Mouse (Mus musculus) hindbrain, embryonic 11.5 days (tissue): Measurements from ENCODE around the gene Sdr39u1. TPM values are rescaled to one million over a fixed set of nuclear protein-coding genes. Genes with fewer than 3 reads are reported as not detected.

Experiments used
- ATAC-seq: fragments of 200-750 bp; cut with Nextera tagmentation; 2 replicates; pipeline ENCODE4 v1.8.0; 2017; ENCODE audit warnings: mild to moderate bottlenecking, moderate TSS enrichment, moderate library complexity; ENCODE audit not compliant: low FRiP score
- DNase-seq: peaks from one replicate; pipeline ENCODE4 v3.0.0-alpha.2; 2015; ENCODE audit warnings: low spot score
- H3K27ac ChIP-seq: fragments of 300-500 bp; sonication (generic); 2 replicates; pipeline ENCODE4 v1.5.1; 2014; ENCODE audit warnings: mild to moderate bottlenecking, low read depth, low read length
- H3K27me3 ChIP-seq: fragments of 300-500 bp; sonication (generic); 2 replicates; pipeline ENCODE4 v1.6.1; 2014; ENCODE audit warnings: mild to moderate bottlenecking, low read length, moderate library complexity, mixed read lengths; ENCODE audit not compliant: control insufficient read depth, insufficient read depth
- H3K36me3 ChIP-seq: fragments of 300-500 bp; sonication (generic); 2 replicates; pipeline ENCODE4 v1.6.1; 2014; ENCODE audit warnings: mild to moderate bottlenecking, low read length, moderate library complexity, mixed read lengths; ENCODE audit not compliant: control insufficient read depth, insufficient read depth
- H3K4me1 ChIP-seq: fragments of 300-500 bp; sonication (generic); replicated peaks from 2 replicates; pipeline ENCODE4 v1.6.1; 2014; ENCODE audit warnings: low read length, mixed read lengths; ENCODE audit not compliant: control insufficient read depth, insufficient read depth
- H3K4me2 ChIP-seq: fragments of 300-500 bp; sonication (generic); replicated peaks from 2 replicates; pipeline ENCODE4 v1.6.1; 2014; ENCODE audit warnings: mild to moderate bottlenecking, low read depth, low read length
- H3K4me3 ChIP-seq: fragments of 300-500 bp; sonication (generic); 2 replicates; pipeline ENCODE4 v1.5.1; 2014; ENCODE audit warnings: low read depth, low read length
- H3K9ac ChIP-seq: fragments of 300-500 bp; sonication (generic); 2 replicates; pipeline ENCODE4 v1.6.1; 2014; ENCODE audit warnings: low read depth, low read length
- H3K9me3 ChIP-seq: fragments of 300-500 bp; sonication (generic); 2 replicates; pipeline ENCODE4 v1.6.1; 2016; ENCODE audit warnings: low read length; ENCODE audit not compliant: control insufficient read depth
- WGBS: fragments of 180-500 bp; shearing (Covaris S2); extraction: QIAGEN DNeasy Blood & Tissue Kit; methylation state at CpG from one replicate; pipeline ENCODE4 v1.1.7; 2014; 5-methylcytosine and 5-hydroxymethylcytosine counted together
- polyA plus RNA-seq: library from polyadenylated mRNA; unstranded; fragments of >200 nt; fragmentation: Nextera tagmentation; extraction: Ambion mirVana; gene quantifications from 2 replicates; pipeline ENCODE4 v1.2.1, GENCODE M21; 2014

Sdr39u1 gene
- polyA plus RNA-seq, 1 experiment from 2014 or later, result 39.7 TPM

DNA sequence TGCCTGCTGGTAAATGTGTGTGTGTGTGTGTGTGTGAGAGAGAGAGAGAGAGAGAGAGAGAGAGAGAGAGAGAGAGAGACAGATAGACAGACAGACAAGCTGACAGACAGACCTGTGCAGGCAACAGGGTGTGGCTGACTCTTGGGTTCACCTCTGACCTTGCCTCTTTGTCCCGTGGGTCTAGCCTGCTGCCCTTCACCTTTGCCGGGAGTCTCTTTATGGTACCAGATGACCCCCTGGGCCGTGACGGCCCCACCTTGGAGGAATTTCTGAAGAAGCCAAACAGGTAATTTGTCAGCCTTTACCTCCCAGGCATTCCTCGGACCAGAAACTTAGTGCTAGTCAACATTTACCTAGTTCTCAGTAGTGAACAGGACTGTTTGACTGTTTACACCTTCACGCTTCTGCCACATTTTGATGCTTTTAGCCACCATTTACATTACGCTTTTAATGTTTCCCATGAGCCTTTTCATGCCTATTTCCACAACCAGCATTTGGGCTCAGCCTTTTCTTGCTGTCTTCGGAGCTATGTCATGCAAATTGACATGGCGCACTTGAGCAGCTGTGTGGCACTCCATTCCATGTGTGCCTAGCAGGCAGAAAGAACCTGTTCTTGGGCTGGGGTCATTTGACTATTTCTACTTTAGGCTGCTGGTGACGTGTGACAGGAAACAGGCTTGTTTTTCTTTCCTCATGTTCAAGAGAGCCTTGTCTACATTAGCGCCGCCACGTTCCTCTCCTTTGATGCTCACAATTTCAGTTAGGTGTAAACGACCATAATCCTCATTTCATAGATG is 31.7 kb downstream of the Sdr39u1 start:
- Histone ChIP-seq H3K36me3 (peaks cover 18% of the 10 kb centered on the region), H3K27ac (no peak overlapping the region), H3K9ac (no peak overlapping the region), H3K4me2 (no peak overlapping the region), H3K4me1 (no peaks in the 10 kb centered on the region; the same call in 1 of the 2 replicates), H3K9me3 (no peaks in the 10 kb centered on the region), H3K4me3 (no peak overlapping the region), H3K27me3 (no peaks in the 10 kb centered on the region)
- ATAC-seq (no peak), DNase-seq (no peak)
- WGBS, result 85% methylated on average over 14 of the region's 14 CpGs

DNA sequence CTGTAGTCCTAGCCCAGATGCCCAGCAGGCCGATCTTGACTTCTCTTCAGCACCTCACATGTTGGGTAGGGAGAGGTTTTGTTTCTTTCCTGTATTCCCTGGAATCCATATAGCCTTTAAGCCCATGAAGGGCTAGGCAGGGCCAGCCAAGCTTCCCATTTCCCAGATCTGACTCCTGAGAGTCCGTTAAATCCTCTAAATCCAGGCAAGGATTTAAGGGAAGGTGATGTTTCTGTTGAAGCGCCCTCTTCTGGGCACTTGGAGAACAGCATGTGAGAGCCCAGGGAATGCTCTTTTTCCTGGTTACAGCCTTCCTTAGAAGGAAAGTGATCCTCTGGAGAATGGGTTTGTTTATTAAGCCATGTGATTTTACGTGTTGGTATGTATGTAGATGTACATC is 33.1 kb downstream of the Sdr39u1 start:
- Histone ChIP-seq H3K9me3 (no peaks in the 10 kb centered on the region), H3K4me3 (no peak overlapping the region), H3K4me1 (no peaks in the 10 kb centered on the region), H3K27me3 (no peaks in the 10 kb centered on the region), H3K36me3 (peaks cover 16% of the 10 kb centered on the region), H3K4me2 (no peak overlapping the region), H3K27ac (no peak overlapping the region), H3K9ac (no peak overlapping the region)
- DNase-seq (peak; percentile 85), ATAC-seq (no peak)
- WGBS, result 36% methylated on average over 4 of the region's 4 CpGs

DNA sequence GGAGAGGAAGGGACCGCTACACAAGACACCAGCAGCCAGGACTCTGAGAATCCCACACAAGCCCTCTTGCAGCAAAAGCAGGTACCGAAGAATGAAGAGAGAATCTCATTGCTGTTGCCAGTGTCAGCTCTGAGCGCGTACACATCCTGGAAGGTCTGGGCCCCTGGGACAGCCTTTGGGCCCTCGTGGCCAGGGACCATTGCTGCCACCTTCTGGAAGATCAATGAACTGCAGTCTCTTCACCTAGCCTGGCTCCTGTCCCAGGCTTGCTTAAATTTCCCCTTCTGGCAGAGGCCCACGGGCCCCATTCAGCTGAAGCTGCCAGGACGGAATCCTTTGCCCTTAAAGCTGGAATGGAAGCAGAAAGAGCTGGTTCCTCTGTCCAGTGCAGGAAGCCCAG is 36.3 kb downstream of the Sdr39u1 start:
- Histone ChIP-seq H3K4me3 (no peak overlapping the region), H3K4me2 (no peak overlapping the region), H3K36me3 (0 out of 2 replicates have a peak, but pooled peaks cover 8% of the 10 kb centered on the region), H3K9me3 (no peaks in the 10 kb centered on the region), H3K27ac (no peak overlapping the region), H3K27me3 (no peaks in the 10 kb centered on the region), H3K4me1 (no peaks in the 10 kb centered on the region), H3K9ac (no peak overlapping the region)
- DNase-seq (peak; percentile 85), ATAC-seq (0 out of 2 replicates have a peak, but pooled peaks have one; percentile 63)
- 34% methylated on average over 7 of the region's 7 CpGs for WGBS

DNA sequence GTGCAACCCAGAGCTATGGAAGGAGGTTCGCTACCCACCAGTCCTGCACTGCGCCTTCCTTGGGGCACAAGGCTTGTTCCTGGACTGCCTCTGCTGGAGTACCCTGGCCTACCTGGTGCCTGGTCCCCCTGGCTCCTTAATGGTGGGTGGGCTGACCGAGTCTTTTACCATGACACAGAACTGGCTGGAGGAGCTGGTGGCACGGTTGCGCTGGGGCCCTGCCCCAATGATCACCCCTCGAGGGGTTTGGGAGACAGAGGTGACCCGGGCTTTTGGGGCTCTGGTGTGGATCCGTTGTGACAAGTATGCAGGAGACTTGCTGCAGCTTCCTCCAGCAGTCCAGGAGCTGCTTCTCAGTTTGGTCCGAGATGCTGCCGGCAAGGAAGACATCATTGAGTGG is 37.1 kb downstream of the Sdr39u1 start:
- no peak overlapping the region for H3K4me2 ChIP-seq
- no peaks in the 10 kb centered on the region for H3K4me1 ChIP-seq
- H3K9me3 ChIP-seq, result no peaks in the 10 kb centered on the region
- no peak overlapping the region for H3K27ac ChIP-seq
- ATAC-seq (no peak), DNase-seq (no peak)
- no peaks in the 10 kb centered on the region for H3K27me3 ChIP-seq
- H3K9ac ChIP-seq, result no peak overlapping the region
- 0 out of 2 replicates have a peak, but pooled peaks cover 5% of the 10 kb centered on the region for H3K36me3 ChIP-seq
- no peak overlapping the region for H3K4me3 ChIP-seq
- whole genome bisulfite sequencing, result 87% methylated on average over 10 of the region's 10 CpGs

DNA sequence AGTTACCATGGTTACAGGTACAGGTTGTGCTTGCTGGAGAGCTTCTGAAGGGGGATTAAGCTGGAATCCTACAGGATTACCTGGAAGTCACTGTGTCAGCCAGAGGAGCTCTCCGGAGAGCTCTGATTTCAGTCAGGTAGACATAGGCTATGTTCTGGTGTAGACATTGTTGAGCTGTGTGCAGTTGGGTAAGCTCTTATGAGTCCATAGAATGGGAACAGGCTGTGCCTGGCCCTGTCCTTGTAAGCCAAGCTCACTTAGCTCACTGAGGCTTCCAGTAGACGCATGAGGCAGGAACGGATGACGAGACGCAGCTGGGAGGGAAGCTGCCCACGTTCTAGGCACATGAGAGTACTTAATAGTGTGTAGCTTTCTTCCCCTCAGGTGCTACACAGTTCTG is 37.9 kb downstream of the Sdr39u1 start:
- ATAC-seq (no peak), DNase-seq (no peak)
- Histone ChIP-seq H3K36me3 (0 out of 2 replicates have a peak, but pooled peaks cover 5% of the 10 kb centered on the region), H3K9ac (no peak overlapping the region), H3K27me3 (no peaks in the 10 kb centered on the region), H3K4me2 (no peak overlapping the region), H3K9me3 (no peaks in the 10 kb centered on the region), H3K4me1 (no peaks in the 10 kb centered on the region), H3K27ac (no peak overlapping the region), H3K4me3 (no peak overlapping the region)
- WGBS, result 82% methylated on average over 6 of the region's 6 CpGs

DNA sequence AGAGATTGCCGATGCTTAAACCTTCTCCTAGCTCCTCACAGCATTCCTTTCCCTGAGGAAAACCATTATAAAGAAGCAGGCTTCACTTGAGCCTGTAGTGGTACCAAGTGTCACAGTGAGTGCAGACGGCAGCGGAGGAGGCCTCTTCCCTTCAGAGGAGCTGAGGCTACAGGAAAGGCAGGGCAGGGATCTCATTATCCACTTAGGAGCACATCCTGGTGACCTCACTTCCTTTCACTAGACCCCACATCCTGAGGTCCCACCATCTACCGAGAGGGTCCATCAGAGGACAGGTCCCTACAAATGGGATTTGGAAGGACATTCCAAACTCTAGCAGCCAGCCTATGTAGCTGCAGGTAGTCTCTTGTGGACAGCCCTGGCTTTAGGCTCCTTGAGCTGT is 42.5 kb downstream of the Sdr39u1 start:
- Histone ChIP-seq H3K9me3 (no peaks in the 10 kb centered on the region), H3K27ac (no peak overlapping the region), H3K4me1 (peaks cover 15% of the 10 kb centered on the region), H3K4me3 (no peak overlapping the region), H3K36me3 (no peaks in the 10 kb centered on the region), H3K4me2 (no peak overlapping the region), H3K9ac (no peak overlapping the region), H3K27me3 (no peaks in the 10 kb centered on the region)
- DNase-seq (no peak), ATAC-seq (no peak)
- 62% methylated on average over 4 of the region's 4 CpGs for WGBS

DNA sequence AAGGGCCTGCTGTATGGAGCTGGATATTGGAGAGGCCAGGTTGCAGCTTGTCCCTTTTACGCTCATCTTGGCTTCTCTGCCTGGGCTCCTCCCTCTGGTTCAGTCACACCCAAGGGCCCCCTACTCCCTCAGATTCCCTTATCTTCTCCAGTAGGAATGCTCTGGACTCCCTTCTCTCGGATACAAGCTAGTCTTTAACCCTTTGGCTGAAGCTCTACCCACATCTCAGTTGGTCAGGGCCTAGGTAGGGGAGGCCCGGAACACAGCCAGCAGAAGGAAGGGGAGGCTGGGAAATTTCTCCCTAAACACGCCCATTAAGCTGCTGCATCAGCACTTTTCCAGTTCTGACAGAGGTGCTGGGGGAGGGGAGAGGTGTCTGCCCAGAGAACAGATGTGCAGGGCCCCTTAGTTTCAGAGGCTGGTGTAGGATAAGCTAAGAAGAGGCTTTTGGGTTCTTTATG is 45.0 kb downstream of the Sdr39u1 start:
- Histone ChIP-seq H3K27ac (peak overlapping the region; percentile 85), H3K4me1 (peaks cover 15% of the 10 kb centered on the region), H3K36me3 (no peaks in the 10 kb centered on the region), H3K27me3 (no peaks in the 10 kb centered on the region), H3K9ac (peak overlapping the region; percentile 70), H3K4me3 (peak overlapping the region; percentile 51), H3K9me3 (no peaks in the 10 kb centered on the region), H3K4me2 (peak overlapping the region; percentile 64)
- ATAC-seq (peak; percentile 3; the same call in 1 of the 2 replicates), DNase-seq (peak; percentile 58)
- 5% methylated on average over 4 of the region's 4 CpGs for WGBS

DNA sequence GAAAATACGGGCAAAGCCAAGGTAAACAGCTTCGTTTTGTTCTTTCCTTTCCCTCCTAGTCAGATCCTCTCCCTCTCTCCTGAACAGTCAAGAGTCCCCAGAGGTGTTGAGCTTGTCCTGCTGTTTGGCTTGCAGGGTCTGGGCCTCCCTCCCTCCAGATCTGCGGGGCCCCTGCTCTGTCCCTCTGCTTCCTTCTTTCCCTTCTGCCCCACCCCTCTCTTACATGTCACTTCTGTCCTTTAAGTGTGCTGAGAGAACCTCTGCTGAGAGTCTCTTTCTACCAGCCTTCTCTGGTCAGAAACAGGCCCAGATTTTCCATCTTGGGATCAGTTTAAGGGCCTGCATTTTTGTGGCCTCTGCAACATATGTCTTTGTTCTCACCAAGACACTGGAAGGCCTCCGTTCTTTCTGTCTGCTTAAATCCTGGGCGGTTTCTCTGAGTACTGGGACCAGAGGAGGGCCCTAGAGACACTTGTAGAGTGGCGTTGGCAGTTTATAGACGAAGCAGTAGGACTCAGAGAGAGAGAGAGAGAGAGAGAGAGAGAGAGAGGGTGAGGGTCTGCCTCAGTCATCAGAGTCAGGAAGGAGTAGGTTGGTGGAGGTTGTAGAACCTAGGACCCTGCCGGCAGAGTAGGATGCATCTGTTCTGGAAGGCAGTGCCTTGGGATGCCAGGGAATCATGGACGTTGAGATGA is 45.5 kb downstream of the Sdr39u1 start:
- DNase-seq, result no peak
- H3K27ac ChIP-seq, result peak overlapping the region; percentile 85
- 0% methylated on average over 9 of the region's 9 CpGs for WGBS

More for the DNA sequence above, 45.5 kb downstream of the Sdr39u1 start:
- peak overlapping the region; percentile 70 for H3K9ac ChIP-seq
- no peaks in the 10 kb centered on the region for H3K27me3 ChIP-seq
- ATAC-seq, result peak; percentile 49
- peak overlapping the region; percentile 64 for H3K4me2 ChIP-seq
- H3K4me1 ChIP-seq, result peaks cover 15% of the 10 kb centered on the region
- no peaks in the 10 kb centered on the region for H3K36me3 ChIP-seq
- H3K9me3 ChIP-seq, result no peaks in the 10 kb centered on the region
- peak overlapping the region; percentile 51 for H3K4me3 ChIP-seq
